Mouse (Mus musculus) intestine, embryonic 16.5 days (tissue): ENCODE measurements around the gene Ptbp3. TPM values are rescaled to one million over a fixed set of nuclear protein-coding genes. Genes with fewer than 3 reads are reported as not detected.

Experiments used
- ATAC-seq: fragments of 200-750 bp; cut with Nextera tagmentation; 2 replicates; pipeline ENCODE4 v1.8.0; 2017; ENCODE audit warnings: moderate TSS enrichment, moderate library complexity
- H3K27ac ChIP-seq: fragments of 300-500 bp; sonication (generic); 2 replicates; pipeline ENCODE4 v1.5.1; 2014; ENCODE audit warnings: mild to moderate bottlenecking, low read length
- H3K27me3 ChIP-seq: fragments of 300-500 bp; sonication (generic); replicated peaks from 2 replicates; pipeline ENCODE4 v1.6.1; 2014; ENCODE audit warnings: low read length, control low read depth, mixed read lengths; ENCODE audit not compliant: control insufficient read depth, insufficient read depth
- H3K36me3 ChIP-seq: fragments of 300-500 bp; sonication (generic); 2 replicates; pipeline ENCODE4 v1.6.1; 2014; ENCODE audit warnings: low read length, control low read depth; ENCODE audit not compliant: control insufficient read depth, insufficient read depth
- H3K4me1 ChIP-seq: fragments of 300-500 bp; sonication (generic); 2 replicates; pipeline ENCODE4 v1.6.1; 2014; ENCODE audit warnings: low read length, control low read depth, mixed read lengths; ENCODE audit not compliant: control insufficient read depth, insufficient read depth
- H3K4me2 ChIP-seq: fragments of 300-500 bp; sonication (generic); 2 replicates; pipeline ENCODE4 v1.6.1; 2014; ENCODE audit warnings: low read depth, low read length, control low read depth
- H3K4me3 ChIP-seq: fragments of 300-500 bp; sonication (generic); 2 replicates; pipeline ENCODE4 v1.5.1; 2014; ENCODE audit warnings: mild to moderate bottlenecking, low read length
- H3K9ac ChIP-seq: fragments of 300-500 bp; sonication (generic); 2 replicates; pipeline ENCODE4 v1.6.1; 2014; ENCODE audit warnings: low read depth, low read length
- H3K9me3 ChIP-seq: fragments of 300-500 bp; sonication (generic); 2 replicates; pipeline ENCODE4 v1.6.1; 2016; ENCODE audit warnings: low read length, control low read depth; ENCODE audit not compliant: control insufficient read depth
- WGBS: fragments of 180-500 bp; shearing (Covaris S2); extraction: QIAGEN DNeasy Blood & Tissue Kit; methylation state at CpG from one replicate; pipeline ENCODE4 v1.1.7; 2014; 5-methylcytosine and 5-hydroxymethylcytosine counted together
- polyA plus RNA-seq: library from polyadenylated mRNA; unstranded; fragments of >200 nt; fragmentation: Nextera tagmentation; extraction: Ambion mirVana; gene quantifications from 2 replicates; pipeline ENCODE4 v1.2.1, GENCODE M21; 2015

Gene Ptbp3
- polyA plus RNA-seq: 56.5 and 59.6 TPM in 2 replicates

GRCm38 (mm10) chr4:59549175-59549976 is at the start of gene Ptbp3:
TSS of gene Ptbp3 (minus strand) at chr4:59549364.
- H3K4me3 ChIP-seq: peak within 1 kb of the TSS; percentile 93
- H3K4me1 ChIP-seq: peaks cover 8% of the 10 kb centered on the region; the same call in 1 of the 2 replicates
- no peaks in the 10 kb centered on the region for H3K9me3 ChIP-seq
- H3K27ac ChIP-seq: peak within 1 kb of the TSS; percentile 99
- H3K4me2 ChIP-seq: peak within 1 kb of the TSS; percentile 87
- peak; percentile 90 for ATAC-seq
- H3K36me3 ChIP-seq: no peaks in the 10 kb centered on the region
- WGBS: under 1% methylated on average over 63 of the region's 83 CpGs
- H3K9ac ChIP-seq: peak within 1 kb of the TSS; percentile 97
- H3K27me3 ChIP-seq: no peaks in the 10 kb centered on the region

DNA sequence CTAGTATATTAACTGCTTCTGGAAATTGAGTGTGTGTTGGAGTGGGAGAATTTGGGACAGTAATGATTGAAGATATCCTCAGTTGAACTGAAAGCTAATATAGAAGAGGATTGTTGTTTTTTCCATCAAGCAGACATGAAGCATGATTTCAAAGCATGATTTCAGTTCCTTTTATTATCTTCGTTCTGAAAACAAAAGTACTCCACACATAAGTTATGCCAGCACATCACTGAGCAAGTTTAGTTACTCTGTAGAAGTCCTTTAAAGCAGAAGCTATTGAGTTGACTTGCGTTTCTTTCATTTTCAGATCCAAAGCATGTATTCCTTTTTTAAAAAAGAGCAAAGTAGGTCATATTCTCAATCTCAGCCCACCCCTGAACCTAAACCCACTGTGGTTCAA is 47.4 kb upstream of the Ptbp3 start:
- H3K36me3 ChIP-seq: peaks cover 2% of the 10 kb centered on the region; the same call in 1 of the 2 replicates
- no peaks in the 10 kb centered on the region for H3K9me3 ChIP-seq
- no peaks in the 10 kb centered on the region for H3K4me1 ChIP-seq
- H3K9ac ChIP-seq: no peak overlapping the region
- H3K27ac ChIP-seq: no peak overlapping the region
- H3K4me3 ChIP-seq: no peak overlapping the region
- 88% methylated on average over 2 of the region's 2 CpGs for WGBS
- no peak overlapping the region for H3K4me2 ChIP-seq
- no peak for ATAC-seq
- H3K27me3 ChIP-seq: no peaks in the 10 kb centered on the region

- H3K36me3 ChIP-seq: peaks cover 2% of the 10 kb centered on the region; the same call in 1 of the 2 replicates
- no peaks in the 10 kb centered on the region for H3K4me1 ChIP-seq
- no peak for ATAC-seq
- H3K9ac ChIP-seq: no peak overlapping the region
- no peak overlapping the region for H3K4me3 ChIP-seq
- no peaks in the 10 kb centered on the region for H3K27me3 ChIP-seq
- no peak overlapping the region for H3K4me2 ChIP-seq
- H3K9me3 ChIP-seq: no peaks in the 10 kb centered on the region
- no peak overlapping the region for H3K27ac ChIP-seq
- WGBS: 72% methylated on average over 2 of the region's 2 CpGs
Observed at GRCm38 (mm10) chr4:59594614-59595013, 45.5 kb upstream of the Ptbp3 start.

GRCm38 (mm10) chr4:59587872-59588226 is 38.7 kb upstream of the Ptbp3 start:
- no peak overlapping the region for H3K27ac ChIP-seq
- H3K9ac ChIP-seq: no peak overlapping the region
- no peak overlapping the region for H3K4me2 ChIP-seq
- no peaks in the 10 kb centered on the region for H3K27me3 ChIP-seq
- H3K36me3 ChIP-seq: no peaks in the 10 kb centered on the region
- no peak for ATAC-seq
- no peaks in the 10 kb centered on the region for H3K4me1 ChIP-seq
- no peak overlapping the region for H3K4me3 ChIP-seq
- H3K9me3 ChIP-seq: no peaks in the 10 kb centered on the region
- 94% methylated on average over 1 of the region's 1 CpGs for WGBS

GRCm38 (mm10) chr4:59587215-59587871 is 38.2 kb upstream of the Ptbp3 start:
- Histone ChIP-seq H3K36me3 (no peaks in the 10 kb centered on the region), H3K4me1 (no peaks in the 10 kb centered on the region), H3K9ac (no peak overlapping the region), H3K27ac (no peak overlapping the region), H3K9me3 (no peaks in the 10 kb centered on the region), H3K4me2 (no peak overlapping the region), H3K4me3 (no peak overlapping the region), H3K27me3 (no peaks in the 10 kb centered on the region)
- WGBS: 85% methylated on average over 2 of the region's 2 CpGs
- ATAC-seq: no peak

DNA sequence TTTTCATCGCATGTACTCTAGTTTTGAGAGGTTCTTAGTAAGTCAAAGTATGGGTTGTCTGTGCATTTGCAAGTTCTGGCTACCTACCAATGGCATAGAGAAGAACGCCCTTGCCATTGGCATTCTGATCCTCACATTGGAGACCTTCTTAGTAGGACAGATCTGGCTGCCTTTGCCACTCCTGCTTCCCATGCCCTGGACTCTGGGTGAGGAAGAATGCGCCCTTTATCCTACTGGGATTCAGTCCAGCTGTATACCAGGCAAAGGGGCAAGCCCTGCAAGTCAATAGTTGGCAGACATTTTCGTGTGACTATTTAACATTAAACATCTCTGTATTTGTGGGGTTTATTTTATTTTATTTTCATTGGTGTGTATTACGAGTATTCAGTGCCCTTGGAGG is 35.9 kb upstream of the Ptbp3 start:
- H3K4me1 ChIP-seq: 0 out of 2 replicates have a peak, but pooled peaks cover 2% of the 10 kb centered on the region
- H3K27me3 ChIP-seq: no peaks in the 10 kb centered on the region
- no peaks in the 10 kb centered on the region for H3K36me3 ChIP-seq
- ATAC-seq: no peak
- H3K9ac ChIP-seq: no peak overlapping the region
- WGBS: 83% methylated on average over 5 of the region's 5 CpGs
- no peak overlapping the region for H3K4me2 ChIP-seq
- no peaks in the 10 kb centered on the region for H3K9me3 ChIP-seq
- H3K27ac ChIP-seq: no peak overlapping the region
- H3K4me3 ChIP-seq: no peak overlapping the region

GRCm38 (mm10) chr4:59582186-59582585 is 33.0 kb upstream of the Ptbp3 start:
- H3K4me3 ChIP-seq: peak overlapping the region; percentile 65
- peak overlapping the region; percentile 77; the same call in 1 of the 2 replicates for H3K4me2 ChIP-seq
- no peaks in the 10 kb centered on the region for H3K36me3 ChIP-seq
- no peaks in the 10 kb centered on the region for H3K27me3 ChIP-seq
- H3K4me1 ChIP-seq: 0 out of 2 replicates have a peak, but pooled peaks cover 3% of the 10 kb centered on the region
- H3K9ac ChIP-seq: no peak overlapping the region
- no peak overlapping the region for H3K27ac ChIP-seq
- no peaks in the 10 kb centered on the region for H3K9me3 ChIP-seq
- WGBS: 22% methylated on average over 6 of the region's 6 CpGs
- ATAC-seq: no peak

DNA sequence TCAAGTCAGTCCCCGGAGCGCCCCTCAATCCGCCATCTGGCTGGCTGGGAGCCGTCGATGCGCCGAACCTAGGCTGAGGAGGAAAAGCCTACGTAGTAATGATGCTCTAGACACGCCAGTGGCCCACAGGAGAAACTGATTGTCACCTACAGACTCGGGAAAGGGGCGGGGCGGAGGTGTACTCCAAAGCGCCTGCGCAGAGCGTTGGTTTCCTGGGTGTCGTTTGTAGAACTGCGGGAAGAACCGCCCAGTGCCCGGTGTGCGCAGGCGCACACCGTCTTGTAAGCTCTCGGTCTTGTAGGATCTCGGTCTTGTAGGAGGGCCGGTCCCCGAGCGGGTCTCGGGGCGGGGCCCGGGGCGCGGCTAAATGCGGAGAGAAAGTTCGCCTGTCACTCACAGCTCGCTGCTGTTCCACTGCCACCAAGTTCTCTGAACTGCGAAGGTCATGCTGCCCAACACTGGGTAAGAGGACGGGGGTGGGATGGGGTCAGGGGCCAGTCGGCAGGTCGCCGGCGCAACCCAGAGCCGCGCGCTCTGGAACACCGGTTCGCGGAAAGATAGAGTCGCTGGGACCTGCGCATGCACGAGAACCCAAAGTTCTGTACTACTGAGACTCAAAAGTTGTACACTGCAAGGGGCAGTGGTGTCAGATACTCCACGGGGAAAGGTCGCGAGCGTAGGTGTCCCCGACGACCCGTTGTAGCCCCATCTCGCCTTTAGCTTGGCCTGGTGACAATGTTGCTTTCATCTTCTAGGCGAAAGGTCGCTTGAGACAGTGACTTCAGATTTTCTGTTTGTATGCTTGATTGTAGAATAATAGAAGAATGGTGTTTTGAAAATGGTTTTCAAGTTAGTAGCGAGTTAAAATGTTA is 32.4 kb upstream of the Ptbp3 start, which contains the start of gene Hsdl2:
Gene Hsdl2, plus strand, starts transcription at position 250 of the 872 bp plus-strand sequence.
- Histone ChIP-seq H3K36me3 (no peaks in the 10 kb centered on the region), H3K4me3 (peak within 1 kb of the TSS; percentile 65), H3K9ac (peak within 1 kb of the TSS; percentile 68), H3K9me3 (no peaks in the 10 kb centered on the region), H3K27ac (peak within 1 kb of the TSS; percentile 80), H3K27me3 (no peaks in the 10 kb centered on the region), H3K4me1 (0 out of 2 replicates have a peak, but pooled peaks cover 3% of the 10 kb centered on the region), H3K4me2 (peak within 1 kb of the TSS; percentile 77)
- WGBS: under 1% methylated on average over 61 of the region's 61 CpGs
- peak; percentile 98 for ATAC-seq
